Mouse (Mus musculus): ENCODE measurements around the gene Mgll.

Mgll gene

DNA sequence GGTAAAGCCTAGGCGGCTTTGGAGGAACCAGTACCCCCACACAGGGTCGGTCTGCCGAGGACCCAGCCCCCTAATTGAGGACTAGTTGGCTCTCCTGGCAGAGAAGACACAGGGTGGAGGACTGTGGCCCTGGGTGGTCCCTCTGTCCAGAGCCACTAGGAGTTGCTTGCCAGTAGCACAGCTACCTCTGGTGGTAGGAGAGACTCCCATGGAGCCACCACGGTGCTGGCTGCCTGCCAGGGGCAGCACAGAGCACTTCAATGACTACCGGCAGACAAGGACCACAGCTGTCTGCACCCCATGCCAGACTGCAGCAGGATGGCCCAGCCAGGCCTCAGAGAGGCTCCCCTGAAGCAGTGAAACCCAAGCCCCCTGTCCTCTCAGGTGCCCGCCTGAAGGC lies 102.3 kb downstream of the Mgll start:
- DNase-seq (ENCODE audit: inconsistent age in 2 of 2, low spot score in 1 of 2): peak; percentile 83 to 89

DNA sequence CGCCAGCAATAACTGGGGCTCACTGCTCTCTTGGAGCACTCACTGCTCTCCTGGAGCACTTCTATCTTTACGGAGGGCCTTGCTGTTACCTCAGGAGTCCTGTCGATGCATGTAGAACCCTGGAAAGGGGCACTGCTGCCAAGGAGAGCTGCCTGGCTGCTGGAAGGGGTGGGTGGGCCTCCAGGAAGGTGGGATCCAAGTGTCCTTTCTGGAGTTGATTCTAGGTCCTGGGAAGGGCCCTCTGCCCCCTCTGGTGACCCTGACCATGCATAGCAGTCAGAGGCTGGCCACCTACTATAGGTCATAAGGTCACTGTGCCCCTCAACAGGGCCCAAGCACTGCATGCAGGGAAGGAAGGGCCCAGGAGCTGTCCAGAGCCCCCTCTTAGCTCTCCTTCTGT lies 102.8 kb downstream of the Mgll start:
- no peak for DNase-seq (ENCODE audit: inconsistent age in 2 of 2, low spot score in 1 of 2)

GRCm38 (mm10) chr6:88827395-88828205 lies 103.4 kb downstream of the Mgll start:
- DNase-seq (ENCODE audit: inconsistent age in 2 of 2, low spot score in 1 of 2): no peak

DNA sequence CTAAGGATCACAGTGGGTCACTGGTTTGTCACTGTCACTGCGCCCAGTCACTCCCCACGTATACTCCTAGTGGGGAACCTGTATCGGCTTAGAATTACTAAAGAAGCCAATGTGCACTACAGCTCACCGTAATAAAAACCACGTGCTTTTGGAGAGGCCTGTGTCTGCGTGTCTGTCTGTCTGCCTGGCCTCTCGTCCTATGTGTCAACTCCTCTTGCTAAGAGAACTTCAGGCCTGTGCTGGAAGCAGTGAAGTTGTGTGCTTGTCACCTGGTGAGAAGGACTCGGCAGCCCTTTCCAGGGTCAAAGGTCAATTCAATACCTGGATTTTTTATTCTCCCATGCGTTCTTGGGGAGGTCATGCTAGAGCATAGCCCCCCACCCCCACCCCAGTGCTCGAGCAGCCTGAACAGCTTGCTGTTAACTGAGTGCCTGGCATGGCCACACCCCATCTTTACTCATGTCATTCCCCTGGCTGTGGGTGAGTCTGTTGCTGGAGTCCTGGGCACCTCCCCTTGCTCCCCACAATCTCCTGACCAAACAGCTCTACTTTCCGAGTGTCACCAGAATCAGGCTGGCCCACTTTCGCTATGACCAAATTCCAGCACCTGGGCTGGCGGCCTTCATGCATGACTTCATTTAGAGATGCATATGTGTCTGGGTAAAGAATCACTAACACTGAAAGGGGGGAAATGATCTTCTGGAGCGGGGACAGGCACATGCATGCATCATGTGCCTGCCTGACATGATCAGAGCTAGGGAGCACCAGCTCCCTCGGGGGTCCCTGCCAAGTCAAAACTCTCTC lies 104.2 kb downstream of the Mgll start:
- no peak for DNase-seq (ENCODE audit: inconsistent age in 2 of 2, low spot score in 1 of 2)

- no peak for DNase-seq (ENCODE audit: inconsistent age in 2 of 2, low spot score in 1 of 2)
Observed at GRCm38 (mm10) chr6:88829579-88829978, 105.4 kb downstream of the Mgll start.

- DNase-seq (ENCODE audit: inconsistent age in 2 of 2, low spot score in 1 of 2): no peak
Observed at GRCm38 (mm10) chr6:88830112-88830702, 106.0 kb downstream of the Mgll start.

DNA sequence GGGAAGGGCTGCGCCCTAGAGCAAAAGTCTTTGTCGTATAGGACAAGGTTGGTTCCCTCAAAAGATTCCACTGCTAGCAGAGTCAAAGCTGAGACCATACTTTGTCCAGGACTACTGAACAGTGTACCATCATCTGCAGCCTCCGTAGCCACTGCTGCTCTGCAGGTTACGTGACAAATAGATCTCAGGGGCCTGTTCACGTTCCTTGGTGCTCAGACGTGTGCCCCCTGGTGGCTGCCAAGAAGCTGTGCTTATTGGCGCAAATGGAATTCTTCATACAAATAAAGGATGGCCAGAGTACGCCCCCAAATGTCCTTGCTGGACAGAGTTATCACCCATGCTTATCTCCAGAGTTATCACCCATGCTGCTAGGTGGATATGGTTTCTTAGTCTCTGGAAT lies 107.2 kb downstream of the Mgll start:
- DNase-seq (ENCODE audit: inconsistent age in 2 of 2, low spot score in 1 of 2): peak; percentile 77 to 85

DNA sequence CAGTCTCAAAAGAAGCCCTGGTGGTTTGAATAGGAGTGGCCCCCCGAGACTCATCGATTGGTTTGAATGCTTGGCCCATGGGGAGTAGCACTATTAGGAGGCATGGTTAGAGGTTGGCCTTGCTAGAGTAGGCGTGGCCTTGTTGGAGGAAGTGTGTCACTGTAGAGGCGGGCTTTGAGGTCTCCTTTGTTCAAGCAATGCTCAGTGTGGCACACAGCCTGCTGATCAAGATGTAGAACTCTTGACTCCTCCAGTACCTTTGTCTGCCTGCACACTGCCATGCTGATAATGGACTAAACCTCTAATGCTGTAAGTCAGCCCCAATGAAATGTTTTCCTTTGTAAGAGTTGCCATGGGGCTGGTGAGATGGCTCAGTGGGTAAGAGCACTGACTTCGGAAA lies 108.5 kb downstream of the Mgll start:
- DNase-seq (ENCODE audit: inconsistent age in 2 of 2, low spot score in 1 of 2): no peak

DNA sequence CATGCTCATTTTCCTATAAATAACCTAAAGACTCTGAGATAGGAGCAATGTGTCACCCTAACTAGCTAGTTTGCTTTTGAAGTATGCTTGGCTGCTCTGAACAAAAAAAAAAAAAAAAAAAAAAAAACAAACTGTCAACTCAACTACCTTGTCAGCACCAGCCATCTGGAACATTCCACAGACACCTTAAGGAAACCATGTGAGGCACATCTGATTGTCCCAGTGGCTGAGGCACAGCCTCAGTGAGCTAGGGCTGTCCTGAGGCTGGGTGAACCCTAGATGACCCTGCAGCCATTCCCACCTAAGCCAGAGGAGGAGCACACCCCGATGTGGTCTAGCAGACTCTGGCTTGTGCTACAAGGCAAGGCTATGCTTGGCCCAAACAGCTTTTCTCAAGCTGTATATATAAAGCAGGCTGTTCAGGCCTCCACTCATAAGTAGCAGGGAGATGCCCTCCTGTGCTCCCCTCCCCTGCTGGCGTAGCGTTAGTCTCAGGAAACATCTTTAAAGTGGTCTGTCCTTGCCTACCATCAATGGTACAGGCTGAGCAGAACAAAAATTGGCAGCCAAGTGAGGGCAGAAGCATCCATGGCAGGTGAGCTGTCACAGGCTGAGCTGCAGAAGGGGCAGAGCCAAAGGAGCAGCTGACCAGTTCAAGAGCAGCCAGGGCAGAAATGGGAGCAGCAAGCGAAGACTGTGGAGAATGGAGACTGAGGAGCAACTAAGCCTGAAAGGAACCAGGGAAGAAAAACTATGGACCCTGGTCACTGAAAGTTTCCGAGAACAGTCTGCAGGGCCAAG lies 109.3 kb downstream of the Mgll start:
- no peak for DNase-seq (ENCODE audit: inconsistent age in 2 of 2, low spot score in 1 of 2)

- DNase-seq (ENCODE audit: inconsistent age in 2 of 2, low spot score in 1 of 2): no peak
Observed at GRCm38 (mm10) chr6:88835047-88835446, 110.8 kb downstream of the Mgll start.

GRCm38 (mm10) chr6:88836178-88836819 lies 112.1 kb downstream of the Mgll start:
- DNase-seq (ENCODE audit: inconsistent age in 2 of 2, low spot score in 1 of 2): no peak

DNA sequence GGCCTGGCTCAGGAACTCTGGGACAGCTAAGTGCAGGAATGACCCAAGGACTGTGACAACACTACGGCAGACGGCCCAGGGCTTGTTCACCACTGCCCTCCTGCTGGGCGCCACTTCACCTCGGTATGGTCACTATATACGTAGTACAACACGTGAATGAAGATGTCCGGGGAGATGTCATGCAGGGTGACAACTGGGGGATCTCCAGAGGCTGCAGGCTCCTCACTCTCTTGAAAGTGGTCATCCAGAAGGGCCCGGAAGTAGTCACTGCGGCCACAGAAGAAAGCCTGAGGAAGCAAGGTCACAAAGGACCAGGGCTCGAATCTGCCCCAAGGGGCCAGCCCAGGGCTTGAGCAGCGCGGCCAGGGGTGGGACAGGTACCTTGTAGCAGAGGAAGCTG lies 113.8 kb downstream of the Mgll start:
- DNase-seq (ENCODE audit: inconsistent age in 2 of 2, low spot score in 1 of 2): no peak

DNA sequence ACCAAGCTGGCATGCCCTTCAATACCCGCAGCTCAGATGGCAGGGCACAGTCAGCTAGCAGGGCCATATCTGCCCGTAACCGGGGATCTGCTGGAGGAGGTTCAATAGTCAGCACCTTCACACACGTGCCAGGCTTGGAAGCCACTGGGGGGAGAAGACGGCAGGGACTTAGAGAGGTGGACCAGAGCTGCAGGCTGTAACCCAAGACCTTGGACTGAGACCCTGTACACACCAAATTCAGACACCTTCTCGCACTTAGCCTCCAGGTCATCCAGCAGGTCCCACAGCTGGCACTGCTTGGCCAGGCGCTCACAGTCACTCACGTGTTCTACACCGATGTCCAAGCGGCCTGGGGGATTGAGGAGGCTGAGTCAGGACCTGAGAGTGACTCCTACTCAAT lies 114.4 kb downstream of the Mgll start:
- no peak for DNase-seq (ENCODE audit: inconsistent age in 2 of 2, low spot score in 1 of 2)

GRCm38 (mm10) chr6:88839135-88839970 lies 115.1 kb downstream of the Mgll start:
- DNase-seq (ENCODE audit: inconsistent age in 2 of 2, low spot score in 1 of 2): no peak

DNA sequence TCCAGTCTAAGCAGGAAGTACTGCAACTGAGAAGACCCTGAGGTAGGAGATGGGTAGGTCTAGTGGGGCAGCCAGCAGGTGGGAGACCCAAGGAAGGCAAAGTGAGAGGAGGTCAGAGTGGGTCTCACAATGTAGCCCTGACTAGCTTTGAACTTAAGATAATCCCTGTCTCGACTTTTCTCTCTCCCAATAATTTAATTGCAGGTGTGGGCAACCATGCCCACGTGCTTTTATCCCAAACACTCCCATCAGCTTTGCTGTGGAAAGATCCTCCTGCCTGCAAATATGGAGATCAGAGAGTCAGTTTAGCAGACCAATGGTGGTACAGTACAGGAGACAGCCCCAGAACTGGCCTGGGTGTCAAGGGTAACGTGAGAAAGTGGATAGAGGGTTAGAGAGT lies 116.0 kb downstream of the Mgll start:
- no peak for DNase-seq (ENCODE audit: inconsistent age in 2 of 2, low spot score in 1 of 2)

DNA sequence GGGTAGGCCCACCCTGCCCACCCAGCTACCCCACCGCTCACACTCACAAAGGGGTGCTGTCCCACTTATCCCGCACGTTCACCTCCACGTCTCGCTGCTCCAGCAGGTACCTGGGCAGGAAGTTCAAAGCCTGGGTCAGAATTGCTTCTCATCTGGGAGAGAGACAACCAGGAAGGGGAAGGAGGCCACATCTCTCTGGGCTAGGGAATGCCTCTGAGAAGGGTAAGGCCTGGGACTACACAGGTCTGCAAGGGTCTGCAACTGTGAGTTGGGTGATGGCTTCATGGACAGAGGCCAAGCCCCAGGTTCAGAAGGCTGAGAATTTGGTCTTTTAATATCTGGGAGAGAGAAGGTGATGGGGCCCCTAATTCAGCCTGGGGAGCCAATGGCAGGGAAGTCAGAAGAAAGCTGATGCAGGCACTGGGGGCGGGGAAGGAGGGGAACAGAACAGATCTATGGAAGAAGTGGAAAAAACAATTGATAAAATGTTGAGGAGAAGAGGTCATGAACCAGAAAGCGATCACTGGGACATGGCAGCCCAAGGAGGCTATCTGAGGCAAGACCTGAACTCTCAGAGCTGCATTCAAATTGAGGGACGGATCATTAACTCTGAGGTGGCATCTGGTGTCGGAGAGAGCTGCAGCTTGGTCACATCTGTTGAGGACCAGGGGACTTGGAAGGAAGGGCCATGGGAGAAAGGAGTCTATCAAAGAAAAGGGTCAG lies 116.7 kb downstream of the Mgll start:
- DNase-seq (ENCODE audit: inconsistent age in 2 of 2, low spot score in 1 of 2): peak in 1 of 2 experiments; percentile 47

- no peak for DNase-seq (ENCODE audit: inconsistent age in 2 of 2, low spot score in 1 of 2)
Observed at GRCm38 (mm10) chr6:88841514-88841780, 117.2 kb downstream of the Mgll start.

GRCm38 (mm10) chr6:88841781-88842689 lies 117.8 kb downstream of the Mgll start, which contains the start of gene Abtb1:
TSS of gene Abtb1 (minus strand) at chr6:88841984.
- peak; percentile 100 for DNase-seq (ENCODE audit: inconsistent age in 2 of 2, low spot score in 1 of 2)
